Mouse (Mus musculus) ovary, postnatal 36 days (tissue): ENCODE results near the gene Nsmce4a.

Source experiments
- DNase-seq: peaks from one replicate; pipeline ENCODE4 v3.0.0; 2022; ENCODE audit warnings: low spot score, mixed read lengths

Gene Nsmce4a

DNA sequence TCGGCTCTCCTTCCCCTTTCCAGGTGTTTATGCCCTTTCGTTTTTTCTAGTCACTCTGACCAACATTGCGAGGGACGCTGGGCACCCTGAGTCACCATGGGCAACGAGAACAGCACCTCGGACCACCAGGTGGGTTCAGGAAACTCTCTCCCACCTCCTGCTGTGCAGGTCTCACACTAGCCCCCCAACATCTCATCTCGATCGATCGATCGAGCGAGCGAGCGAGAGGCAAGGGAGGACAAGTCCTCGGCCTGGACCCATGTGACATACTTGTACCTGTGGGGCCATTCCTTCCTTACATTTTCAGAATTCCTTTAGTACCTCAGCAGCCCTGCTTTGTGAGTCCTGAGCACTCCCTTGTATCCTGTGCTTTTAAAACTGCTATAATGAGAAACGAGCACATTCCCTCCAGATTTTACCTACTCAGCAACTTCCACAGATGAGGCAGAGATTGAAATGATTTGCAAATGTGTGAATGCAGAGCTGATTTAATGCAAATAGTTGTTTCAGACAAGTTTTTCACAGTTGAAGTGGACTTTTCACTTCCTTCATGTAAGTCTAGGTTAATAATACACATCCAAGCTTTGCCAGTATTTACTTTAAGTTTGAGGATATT is 4.6 kb upstream of the Nsmce4a start, which contains the start of gene Tacc2:
Gene Tacc2, plus strand, starts transcription at position 51 of the 616 bp plus-strand sequence.
- no peak for DNase-seq

DNA sequence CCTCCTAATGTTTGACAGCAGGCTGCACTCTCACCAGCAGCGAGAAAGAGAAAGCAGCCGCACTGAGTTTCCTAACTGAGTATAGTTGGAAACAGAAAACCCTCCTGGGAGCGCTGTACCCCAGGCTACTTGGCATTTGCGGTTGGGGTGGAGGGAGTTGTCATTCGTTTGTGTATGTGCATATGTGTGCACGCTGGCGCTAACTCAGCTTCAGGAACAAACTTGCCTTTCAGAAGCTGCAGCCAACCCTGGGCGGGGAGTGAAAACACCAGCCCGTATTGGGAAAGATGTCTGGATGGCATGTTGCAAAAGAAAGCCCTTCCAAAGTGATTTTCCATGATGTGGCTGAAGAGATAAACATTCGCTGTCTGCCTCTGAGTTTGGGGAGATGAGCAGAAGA is 4.1 kb upstream of the Nsmce4a start:
- DNase-seq: peak; percentile 28

DNA sequence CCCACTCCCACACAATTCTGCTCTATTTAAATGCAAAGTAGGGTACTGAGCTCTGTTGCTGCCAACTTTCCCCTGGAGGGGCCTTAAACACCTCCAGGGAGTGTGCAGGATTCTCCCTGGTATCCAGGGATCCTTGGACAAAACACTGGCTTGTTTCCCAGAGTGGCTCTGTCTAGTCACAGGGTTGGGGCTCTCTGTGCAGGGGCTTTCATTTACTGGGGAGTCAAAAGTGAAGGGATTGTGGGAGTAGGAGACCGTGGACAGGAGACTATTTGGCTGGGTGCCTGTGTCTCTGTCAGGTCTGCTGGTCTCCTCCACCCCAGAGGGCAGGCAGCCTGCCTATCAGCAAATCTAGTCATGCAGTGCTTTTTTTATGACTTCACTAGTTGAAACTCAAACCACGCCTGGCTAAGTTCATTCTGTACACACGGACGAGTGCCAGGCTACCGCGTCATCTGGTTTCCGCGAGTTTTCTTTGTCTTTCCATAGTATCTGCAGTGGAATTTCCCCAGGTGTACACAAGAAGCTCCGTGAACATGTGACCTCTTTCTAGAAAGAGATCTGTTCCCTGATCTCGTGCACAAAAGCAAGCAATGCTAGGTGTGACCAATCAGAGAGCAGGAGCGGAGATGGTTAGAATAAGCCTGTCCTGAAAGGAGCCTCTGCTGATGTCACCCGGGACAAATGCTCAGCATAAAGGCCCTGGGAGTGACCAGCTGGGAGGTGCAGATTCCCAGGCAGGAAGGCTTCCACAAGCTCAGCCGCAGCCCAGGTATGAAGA is 1.5 kb upstream of the Nsmce4a start:
- peak; percentile 26 for DNase-seq

DNA sequence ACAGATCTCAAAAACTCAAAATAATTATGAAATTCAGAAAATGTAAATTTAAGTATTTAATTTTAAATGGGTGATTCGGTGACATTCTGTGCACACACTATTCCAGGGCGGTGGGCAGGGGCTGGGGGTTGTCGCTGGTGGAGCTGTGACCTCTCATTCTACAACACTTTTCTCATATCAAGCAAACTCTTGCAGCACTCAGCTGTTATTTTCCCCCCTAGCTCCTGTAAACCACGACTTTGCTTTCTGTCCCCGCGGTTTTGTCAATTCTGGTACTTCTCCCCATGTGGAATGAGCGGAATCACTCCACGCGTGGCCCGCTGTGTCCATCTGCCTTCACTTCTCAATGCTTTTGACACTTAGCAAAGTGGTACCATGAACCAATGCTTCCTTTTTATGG is 828 bp upstream of the Nsmce4a start:
- DNase-seq: no peak

DNA sequence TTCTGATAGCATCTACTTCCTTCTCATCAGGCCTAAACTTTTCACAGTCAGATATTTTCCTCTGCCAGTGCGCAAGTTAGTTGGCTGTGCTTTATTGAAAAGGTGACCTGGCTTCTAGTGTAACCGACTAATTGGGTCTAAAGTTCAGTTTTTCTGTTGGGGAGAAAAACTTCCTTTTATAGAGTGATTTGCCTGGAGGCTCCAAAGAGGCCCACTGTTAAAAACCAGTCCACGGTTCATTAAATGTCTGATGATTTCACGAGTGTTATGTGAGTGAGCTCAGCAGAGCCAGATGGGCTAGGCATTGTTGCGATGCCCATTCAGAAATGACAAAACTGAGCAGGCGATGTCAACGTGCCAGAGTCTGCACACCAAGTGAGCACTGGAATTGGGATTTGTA is 2.4 kb downstream of the Nsmce4a start:
- DNase-seq: no peak

DNA sequence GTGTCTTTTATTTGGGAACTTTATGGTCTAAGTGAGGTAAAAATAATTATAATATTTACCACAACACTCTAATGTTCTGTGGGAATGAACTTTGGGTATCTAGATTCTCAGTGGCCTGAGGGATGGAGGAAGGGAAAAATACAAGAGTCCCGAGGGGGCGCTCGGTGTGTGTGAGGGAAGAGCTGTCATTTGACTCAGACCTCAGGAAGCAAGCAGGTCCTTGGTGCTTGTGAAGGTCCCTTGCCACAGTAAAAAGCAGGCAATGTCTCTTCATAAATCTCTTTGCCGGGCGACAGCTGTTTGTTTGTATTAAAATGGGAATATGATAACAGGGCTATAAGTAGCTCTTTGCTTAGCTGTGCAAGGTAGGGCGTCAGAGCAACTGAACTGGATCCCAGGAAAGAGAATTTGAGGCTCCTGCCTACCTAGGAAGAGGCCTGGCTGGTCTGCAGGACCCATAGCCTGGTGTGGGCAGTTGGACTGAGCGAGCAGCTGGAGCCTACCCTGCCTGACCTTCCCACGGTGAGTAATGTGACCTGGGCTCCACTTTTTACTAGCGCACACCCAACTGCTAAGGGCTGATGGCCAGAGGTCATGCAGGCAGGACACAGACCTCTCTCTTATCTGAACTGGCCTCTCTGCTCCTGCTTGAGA is 4.0 kb downstream of the Nsmce4a start:
- DNase-seq: no peak

DNA sequence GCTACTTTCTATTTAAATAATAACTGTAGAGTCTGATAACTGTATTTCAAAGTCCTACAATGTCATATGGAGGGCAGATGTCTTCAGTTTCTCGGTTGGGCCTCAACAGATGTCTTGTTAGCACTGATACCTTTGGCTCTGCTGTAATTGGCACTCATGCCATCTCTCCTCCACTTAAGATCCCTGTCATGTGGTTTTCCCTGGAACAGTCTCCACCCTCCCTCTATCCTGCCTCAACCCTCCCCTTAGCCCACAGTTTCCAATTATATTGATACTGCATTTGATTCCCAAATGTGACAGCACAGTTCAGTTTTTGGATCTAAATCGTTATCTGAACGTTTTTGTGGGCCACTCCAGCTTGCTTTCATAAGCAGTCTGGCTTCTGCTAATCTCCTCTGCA is 8.3 kb downstream of the Nsmce4a start:
- DNase-seq: no peak

DNA sequence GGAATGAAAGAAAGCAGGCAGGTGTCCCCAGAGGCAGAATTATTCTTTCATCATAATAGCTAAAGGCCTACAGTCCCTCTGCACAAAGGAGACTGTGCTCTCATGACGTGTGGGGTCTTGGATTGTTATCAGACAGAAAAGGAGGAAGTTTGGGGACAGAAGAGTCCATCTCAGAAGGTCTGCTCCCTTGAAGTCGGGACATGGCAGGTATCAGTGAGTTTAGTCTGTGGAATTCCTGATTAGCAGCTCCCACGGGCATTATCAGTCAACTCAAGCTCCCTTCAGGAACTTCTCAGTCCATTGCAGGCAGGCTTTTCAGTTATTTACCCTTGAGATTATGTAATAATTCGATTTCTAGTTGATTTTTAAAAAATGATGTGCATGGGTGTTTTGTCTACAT is 9.0 kb downstream of the Nsmce4a start:
- no peak for DNase-seq

DNA sequence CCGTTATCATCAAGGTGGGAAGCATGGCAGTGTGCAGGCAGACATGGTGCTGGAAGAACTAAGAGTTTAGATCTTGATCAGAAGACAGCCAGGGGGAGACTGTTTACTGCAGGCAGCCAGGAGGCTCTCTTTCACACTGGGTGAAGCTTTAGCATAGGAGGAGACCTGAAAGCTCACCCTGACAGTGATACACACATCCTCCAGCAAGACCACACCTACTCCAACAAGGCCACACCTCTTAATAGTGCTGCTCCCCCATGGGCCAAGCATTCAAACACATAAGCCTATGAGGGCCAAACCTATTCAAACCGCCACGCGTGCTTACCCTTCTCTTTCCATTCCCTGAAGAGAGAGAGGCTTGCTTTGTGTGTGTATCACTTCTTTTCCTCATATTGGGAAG is 9.6 kb downstream of the Nsmce4a start:
- no peak for DNase-seq

DNA sequence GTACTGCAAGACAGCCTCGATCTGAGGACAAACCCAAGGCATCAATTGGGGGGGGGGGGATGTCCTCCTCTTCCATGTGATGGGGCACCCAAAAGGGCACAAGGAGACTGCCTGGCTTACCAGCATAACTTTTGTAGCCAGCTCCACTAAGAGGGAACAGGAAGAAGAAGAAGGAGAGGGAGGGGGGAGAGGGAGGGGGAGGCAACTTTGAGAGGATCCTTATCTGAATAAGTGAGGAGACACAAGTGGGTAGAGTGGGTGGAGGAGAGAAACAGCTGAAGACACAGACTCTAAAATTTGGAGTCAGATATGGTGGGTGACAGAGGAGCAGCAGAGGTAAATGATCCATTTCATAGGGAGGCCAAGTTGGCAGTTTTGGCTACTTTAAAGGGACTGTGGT is 12.0 kb downstream of the Nsmce4a start:
- DNase-seq: no peak

DNA sequence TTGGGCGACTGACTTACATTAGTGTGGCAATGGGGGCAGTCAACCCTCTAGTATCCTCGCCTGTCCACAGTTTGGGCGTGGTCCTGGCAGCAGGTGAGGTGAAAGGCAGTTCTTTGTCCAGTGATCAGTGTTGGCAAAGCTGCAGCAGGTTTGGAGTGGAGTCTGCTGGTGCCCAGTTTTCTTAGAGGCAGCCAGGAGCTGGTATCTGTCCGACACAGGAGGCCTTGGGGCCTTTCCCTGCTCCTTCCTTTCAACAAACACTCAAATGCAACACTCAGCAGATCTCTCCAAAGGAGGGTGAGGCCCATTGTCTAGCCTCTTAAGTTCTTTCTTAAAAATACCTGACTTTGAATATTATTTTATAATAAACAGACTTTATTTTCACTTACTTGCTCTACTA is 14.3 kb downstream of the Nsmce4a start:
- DNase-seq: no peak

DNA sequence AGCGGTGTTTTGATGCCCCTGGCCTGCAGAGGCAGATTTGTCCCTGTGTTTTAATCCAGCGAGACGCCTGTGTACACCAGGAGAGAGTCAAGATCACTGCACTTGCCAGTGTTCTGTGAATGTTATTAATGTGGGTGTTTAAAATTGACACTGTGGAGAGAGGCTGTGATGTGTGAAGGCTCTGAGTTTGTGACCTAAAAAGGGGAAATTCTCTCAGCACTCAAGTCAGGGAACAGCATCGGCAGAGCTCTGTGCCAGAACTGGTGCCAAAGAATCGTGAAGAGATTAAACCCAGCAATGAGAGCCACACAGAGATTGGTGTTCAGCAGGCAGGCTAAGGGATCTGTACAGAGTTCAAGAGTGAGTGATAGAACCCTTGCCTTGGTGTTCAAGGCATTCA is 17.3 kb downstream of the Nsmce4a start:
- DNase-seq: no peak

DNA sequence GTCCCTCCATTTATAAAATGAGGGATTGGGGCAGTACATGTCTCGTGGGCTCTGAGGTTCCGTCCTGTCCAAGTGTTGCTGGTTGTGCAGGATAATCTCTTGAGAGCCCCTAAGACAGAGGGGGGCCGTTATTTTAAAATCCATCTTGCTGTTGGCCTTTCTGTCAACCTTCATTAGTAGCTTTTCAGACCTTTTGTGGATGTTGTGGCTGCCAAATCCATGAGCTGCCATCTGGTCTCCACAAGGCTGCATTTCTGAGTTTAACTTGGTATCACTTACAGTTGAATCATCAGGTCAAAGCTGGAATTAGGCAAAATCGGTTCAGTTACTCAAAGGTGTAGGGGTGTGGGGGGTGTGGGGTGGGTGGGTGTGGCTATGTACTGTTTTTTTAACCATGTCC is 19.6 kb downstream of the Nsmce4a start:
- DNase-seq: no peak

DNA sequence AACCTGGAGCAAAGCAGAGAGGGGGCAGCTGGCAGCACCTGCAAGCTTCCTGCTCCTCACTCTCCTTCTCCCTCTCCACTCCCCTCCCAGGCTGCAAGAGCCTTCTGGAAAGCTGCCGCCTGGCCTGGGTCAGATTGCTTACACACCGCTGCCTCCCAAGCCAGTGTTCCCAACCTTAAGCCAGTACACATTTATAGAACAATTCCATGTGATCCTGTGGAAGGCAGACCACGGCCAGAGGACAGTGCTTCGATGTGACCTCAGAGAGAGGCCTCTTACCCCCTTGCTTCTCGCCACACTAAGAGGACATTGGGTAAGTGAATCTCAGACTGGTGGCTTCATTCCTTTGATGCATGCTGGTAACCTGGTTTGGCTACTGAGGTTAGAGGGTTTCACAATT is 20.1 kb downstream of the Nsmce4a start:
- no peak for DNase-seq

DNA sequence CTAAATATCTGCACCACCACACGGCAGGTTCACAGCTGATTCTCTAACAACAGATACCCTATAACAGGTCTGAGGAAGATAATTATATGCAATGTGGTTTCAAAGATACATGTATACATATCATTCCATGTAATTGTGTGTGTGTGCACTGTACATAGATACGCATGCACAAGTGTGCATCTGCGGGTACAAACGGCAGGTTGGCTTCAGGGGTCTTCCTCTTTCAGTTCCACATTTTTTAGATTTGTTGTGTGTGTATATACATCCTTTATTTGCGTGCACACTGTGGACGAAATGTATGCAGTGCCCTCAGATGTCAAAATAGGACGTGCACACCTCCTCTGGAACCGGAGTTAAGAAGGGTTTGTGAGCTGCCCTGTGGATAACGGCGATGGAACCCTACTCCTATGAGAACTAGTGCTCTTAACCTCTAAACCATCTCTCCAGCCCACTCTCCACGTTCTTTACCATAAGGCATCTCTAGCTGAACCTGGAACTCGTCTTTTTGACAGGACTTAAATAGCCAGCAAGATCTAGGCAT is 25.2 kb downstream of the Nsmce4a start:
- no peak for DNase-seq

DNA sequence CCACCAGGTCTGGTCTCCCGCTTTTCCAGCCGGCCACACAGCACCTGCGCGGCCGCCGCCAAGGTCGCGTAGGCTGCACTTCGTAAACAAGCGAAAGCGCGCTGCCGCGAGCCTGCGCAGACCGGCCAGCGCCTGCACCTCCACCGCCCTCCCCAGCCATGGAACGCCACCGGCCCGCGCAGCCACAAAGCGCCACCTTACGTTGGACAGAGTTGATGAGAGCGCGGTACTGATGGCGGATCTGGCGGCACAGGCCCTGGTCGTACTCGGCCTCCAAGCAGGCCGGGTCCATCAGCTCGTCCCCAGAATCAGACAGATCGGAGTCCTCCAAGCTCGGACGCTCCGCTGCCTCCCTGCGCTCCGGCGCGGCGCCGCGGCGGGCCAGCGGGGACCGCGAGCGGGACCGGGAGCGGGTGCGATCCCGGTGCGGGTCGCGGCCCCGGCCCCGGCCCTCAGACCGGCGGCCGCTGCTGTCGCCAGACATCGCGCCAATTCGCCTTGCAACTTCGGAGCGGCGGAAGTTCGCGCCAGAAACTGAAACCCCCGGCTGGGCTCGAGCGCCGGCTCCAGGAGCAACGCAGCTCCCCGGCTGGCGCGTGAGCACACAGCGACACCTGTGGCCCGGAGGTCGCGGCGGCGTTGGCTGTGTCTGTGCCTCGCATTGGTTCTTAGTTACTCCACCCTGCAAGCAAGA is 26.0 kb downstream of the Nsmce4a start:
- DNase-seq: peak; percentile 92

DNA sequence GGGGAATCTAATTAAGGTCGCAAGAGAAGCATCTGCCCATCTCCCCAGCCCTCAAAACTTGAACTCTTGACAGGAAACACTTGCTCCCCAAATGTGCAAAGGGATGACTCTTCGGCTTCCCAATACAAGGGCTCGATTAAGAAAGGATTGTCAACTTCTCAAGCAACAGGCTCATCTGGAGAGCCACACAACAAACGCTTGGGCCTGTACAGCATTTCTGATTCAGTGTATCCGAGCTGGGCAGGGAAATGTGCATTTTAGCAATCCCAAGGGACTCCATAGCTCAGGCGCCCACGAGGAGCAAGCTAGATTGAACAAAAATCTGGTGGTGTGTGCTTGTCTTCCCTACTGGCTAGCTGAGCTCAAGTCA is 26.5 kb downstream of the Nsmce4a start:
- no peak for DNase-seq

DNA sequence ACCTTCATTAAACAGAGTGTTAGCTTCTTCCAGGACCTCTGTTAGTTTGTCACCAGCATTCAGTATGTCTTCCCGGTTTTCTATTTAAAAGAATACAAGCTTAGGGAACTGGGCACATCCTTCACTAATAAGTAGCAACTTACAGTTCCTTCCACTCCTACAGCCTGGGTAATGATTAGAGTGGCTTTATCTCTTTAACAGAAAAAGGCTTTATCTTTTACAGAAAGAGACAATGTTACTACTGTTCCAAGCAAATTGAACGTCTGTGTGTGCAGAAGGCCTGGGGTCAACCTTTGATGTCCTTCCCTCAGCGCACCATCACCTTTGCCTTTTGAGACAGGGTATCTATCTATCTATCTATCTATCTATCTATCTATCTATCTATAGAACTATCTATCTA is 27.0 kb downstream of the Nsmce4a start:
- DNase-seq: no peak

DNA sequence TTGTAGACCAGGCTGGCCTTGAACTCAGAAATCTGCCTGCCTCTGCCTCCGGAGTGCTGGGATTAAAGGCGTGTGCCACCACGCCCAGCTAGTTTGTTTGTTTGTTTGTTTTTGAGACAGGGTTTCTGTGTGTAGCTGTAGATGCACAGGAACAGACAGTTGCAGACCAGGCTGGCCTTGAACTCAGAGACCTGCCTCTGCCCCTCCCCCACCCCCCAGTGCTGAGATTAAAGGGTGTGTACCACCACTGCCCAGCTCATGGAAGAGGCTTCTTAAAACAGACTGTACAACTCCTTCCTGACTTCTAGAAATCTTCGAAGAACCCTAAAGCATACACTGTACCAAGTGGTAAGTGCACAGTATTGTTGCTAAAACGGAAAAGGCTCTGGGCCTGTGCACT is 27.5 kb downstream of the Nsmce4a start:
- DNase-seq: no peak

DNA sequence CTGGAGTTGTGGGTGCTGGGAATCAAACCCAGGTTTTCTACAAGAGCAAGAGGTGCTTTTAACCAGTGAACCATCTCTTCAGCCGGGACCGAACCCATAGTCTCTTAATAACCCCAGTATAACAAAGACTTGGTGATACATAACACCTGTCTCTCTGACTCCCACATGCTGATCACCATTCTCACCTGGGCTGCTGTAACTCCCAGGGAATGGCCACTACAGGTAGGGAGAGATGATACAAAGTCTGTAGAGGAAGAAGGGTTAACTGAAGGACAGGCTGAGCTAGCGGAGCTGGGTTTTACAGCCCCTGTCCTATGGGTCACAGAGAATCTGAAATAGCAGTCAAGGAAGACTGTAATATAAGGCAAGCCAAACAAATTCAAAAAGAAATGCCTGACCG is 29.7 kb downstream of the Nsmce4a start:
- no peak for DNase-seq

DNA sequence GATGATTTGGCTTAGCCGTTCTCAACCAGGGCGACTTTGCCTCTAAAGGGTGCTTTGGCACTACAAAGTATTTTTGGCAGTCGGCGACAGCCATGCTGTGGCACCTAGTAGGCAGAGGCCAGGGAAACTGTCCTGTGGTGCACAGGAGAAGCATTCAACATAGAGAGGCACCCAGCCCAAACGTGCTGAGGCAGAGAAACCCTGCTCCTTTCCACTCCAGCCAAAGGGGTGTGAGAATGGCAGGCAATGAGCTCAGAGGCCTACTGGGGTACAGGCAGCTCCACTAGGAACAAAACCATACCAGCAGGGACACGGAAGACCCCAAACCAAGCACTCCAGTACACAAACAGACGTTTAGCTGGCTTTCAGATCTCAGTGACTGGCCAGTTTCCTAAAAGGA is 32.7 kb downstream of the Nsmce4a start:
- no peak for DNase-seq

DNA sequence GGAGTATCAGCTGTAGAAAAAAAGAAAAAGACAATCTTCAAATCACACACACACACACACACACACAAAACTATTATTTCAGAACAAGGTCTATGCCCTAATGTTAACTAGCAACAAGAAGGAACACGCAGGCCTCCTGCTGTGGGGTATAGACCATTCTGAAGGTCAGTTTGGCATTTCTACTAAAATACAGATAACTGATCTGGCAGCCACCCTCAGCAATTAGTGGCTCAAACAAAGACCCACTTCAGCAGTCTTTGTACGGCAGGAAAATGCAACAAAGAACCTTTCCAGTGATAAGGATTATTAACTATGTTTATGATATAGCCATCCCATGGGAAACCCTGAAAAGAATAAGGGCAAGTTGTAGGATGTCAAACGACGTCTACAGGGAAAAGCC is 35.9 kb downstream of the Nsmce4a start:
- no peak for DNase-seq

DNA sequence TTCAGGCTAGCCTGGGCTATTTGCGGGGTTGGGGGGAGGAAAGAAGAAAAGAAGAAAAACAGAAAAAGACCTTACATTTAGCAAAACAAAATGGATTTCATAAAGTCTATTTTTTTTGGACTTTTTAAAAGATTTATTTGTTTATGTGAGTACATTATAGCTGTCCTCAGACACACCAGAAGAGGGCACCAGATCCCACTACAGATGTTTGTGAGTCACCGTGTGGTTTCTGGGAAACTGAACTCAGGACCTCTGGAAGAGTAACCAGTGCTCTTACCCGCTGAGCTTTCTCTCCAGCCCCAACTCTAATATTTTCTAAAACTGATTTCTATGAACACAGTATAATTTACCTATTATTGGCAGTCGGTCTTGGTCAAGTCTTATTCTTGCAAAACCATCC is 37.7 kb downstream of the Nsmce4a start:
- no peak for DNase-seq
